Mouse (Mus musculus): ENCODE measurements around the gene Sec14l4. TPM values are rescaled to one million over a fixed set of nuclear protein-coding genes. Genes with fewer than 3 reads are reported as not detected.
A peak's percentile ranks its signal among the peaks of the same experiment; 100 is the strongest.

Gene Sec14l4
- polyA plus RNA-seq, 1 experiment from 2014 or later, result not detected

DNA sequence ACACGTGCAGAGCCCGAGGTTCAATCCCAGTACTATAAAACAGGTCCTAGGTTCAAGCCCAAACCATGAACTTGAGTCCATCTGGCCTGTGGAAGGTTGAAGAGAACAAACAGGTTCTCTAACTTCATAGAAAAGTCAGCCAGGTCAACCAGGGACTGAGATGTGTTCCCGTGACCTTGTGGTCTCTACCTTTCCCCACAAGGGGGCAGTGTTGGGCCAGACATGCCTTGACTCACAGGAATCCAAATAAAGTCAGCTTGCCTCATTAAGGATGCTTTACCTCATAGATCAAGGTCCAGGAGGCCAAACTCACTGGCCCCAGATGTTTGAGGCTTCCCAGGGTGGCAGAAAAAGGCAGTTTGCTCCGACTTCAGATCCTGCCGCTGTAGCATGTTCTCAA, 22.3 kb downstream of the Sec14l4 start:
- peak; percentile 88 for DNase-seq (ENCODE audit: low spot score)
- Histone ChIP-seq H3K9me3 (ENCODE audit: control insufficient read depth, low read length) (no peaks in the 10 kb centered on the region), H3K4me2 (replicated peaks; ENCODE audit: low read depth, low read length) (no peak overlapping the region), H3K36me3 (ENCODE audit: control insufficient read depth, insufficient read depth, low read length) (no peaks in the 10 kb centered on the region), H3K9ac (ENCODE audit: low read depth, low read length) (no peak overlapping the region), H3K4me1 (replicated peaks; ENCODE audit: control insufficient read depth, insufficient read depth, low read length) (no peaks in the 10 kb centered on the region), H3K27ac (ENCODE audit: low read depth, low read length) (no peak overlapping the region), H3K4me3 (ENCODE audit: low read depth, low read length) (no peak overlapping the region), H3K27me3 (ENCODE audit: control insufficient read depth, insufficient read depth, low read length) (no peaks in the 10 kb centered on the region)
- ATAC-seq (ENCODE audit: low FRiP score), result no peak
- WGBS, result 16% methylated on average over 5 of the region's 5 CpGs

DNA sequence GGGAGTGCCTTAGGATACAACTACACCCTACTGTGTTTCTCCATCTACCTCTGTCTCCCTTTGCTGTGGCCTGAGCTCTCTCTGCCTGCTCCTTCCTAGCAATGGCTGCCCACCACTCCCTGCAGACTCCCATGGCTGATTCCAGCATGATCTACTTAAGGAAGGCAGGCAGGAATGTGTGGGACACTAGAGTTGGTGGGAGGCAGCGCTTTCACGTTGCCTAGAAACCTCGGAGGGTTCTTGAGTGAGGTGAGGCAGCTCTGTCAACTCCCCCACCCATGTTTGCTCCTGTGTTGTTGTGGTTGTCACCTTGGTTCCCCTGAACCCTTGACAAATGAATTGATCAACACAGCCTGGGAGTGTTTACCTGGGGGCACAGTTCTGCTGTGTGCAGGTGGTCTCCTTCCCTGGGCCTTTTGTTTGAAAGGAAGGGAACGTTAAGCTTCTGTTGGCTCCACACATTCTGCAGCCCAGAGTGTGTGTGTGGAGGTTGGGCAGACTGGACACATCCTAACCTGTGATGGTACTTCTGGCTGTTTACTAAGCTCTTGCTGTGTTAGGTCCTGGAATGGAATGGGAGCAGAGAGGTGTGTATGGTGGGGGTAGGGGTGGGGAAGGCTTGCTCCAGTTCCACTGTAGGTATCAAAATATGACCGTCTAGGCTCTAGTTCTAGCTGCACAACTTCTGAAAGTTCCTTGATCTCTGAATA, 29.8 kb downstream of the Sec14l4 start:
- 78% methylated on average over 5 of the region's 5 CpGs for WGBS
- Histone ChIP-seq H3K4me3 (ENCODE audit: low read depth, low read length) (no peak overlapping the region), H3K4me2 (replicated peaks; ENCODE audit: low read depth, low read length) (no peak overlapping the region), H3K9ac (ENCODE audit: low read depth, low read length) (no peak overlapping the region), H3K27ac (ENCODE audit: low read depth, low read length) (no peak overlapping the region), H3K9me3 (ENCODE audit: control insufficient read depth, low read length) (no peaks in the 10 kb centered on the region), H3K27me3 (ENCODE audit: control insufficient read depth, insufficient read depth, low read length) (no peaks in the 10 kb centered on the region), H3K36me3 (ENCODE audit: control insufficient read depth, insufficient read depth, low read length) (no peaks in the 10 kb centered on the region), H3K4me1 (replicated peaks; ENCODE audit: control insufficient read depth, insufficient read depth, low read length) (no peaks in the 10 kb centered on the region)
- ATAC-seq (ENCODE audit: low FRiP score) (no peak), DNase-seq (ENCODE audit: low spot score) (no peak)

DNA sequence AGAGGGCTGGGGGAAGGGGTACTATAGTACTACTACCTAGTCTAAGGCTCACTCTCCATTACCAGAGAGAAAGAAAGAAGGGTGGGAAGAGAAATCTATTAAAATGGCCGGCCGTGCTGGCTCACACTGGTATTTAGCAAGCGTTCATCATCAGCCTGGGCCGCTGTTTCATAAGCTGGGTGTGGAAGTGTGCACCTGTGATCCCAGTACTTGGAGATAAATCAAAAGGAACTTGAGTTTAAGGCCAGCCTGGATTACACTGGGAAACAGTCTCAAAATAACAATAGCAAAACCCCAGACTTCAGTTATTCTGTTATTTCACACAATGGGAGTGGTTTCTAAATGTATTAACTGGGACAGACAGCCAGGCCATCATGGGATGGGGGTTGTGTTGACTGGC, 31.3 kb downstream of the Sec14l4 start:
- no peak overlapping the region for H3K4me3 ChIP-seq (ENCODE audit: low read depth, low read length)
- 96% methylated on average over 4 of the region's 4 CpGs for WGBS
- H3K27ac ChIP-seq (ENCODE audit: low read depth, low read length), result no peak overlapping the region
- H3K9ac ChIP-seq (ENCODE audit: low read depth, low read length), result no peak overlapping the region
- H3K9me3 ChIP-seq (ENCODE audit: control insufficient read depth, low read length), result no peaks in the 10 kb centered on the region
- no peaks in the 10 kb centered on the region for H3K27me3 ChIP-seq (ENCODE audit: control insufficient read depth, insufficient read depth, low read length)
- no peaks in the 10 kb centered on the region for H3K4me1 ChIP-seq (replicated peaks; ENCODE audit: control insufficient read depth, insufficient read depth, low read length)
- no peak overlapping the region for H3K4me2 ChIP-seq (replicated peaks; ENCODE audit: low read depth, low read length)
- no peak for ATAC-seq (ENCODE audit: low FRiP score)
- no peaks in the 10 kb centered on the region for H3K36me3 ChIP-seq (ENCODE audit: control insufficient read depth, insufficient read depth, low read length)
- DNase-seq (ENCODE audit: low spot score), result no peak

DNA sequence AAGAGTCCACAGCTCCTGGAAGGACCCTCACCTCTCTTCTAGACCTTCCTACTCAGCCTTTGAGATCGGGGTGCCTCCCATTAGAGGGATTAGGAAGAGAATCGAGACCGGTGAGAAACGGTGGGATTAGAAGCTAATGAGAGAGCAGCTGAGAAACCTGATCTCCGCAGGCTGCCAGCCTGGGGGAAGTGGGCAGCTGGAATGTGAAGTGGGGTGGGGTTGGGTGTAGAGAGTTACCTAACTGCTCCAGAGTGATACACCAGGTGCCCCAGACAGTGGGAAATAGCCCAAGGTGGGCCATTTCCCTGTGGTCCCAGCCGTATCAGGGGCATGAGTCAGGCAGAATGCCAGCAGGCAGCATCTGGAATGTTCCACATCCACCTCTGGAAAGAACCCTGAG, 31.7 kb downstream of the Sec14l4 start:
- WGBS, result 66% methylated on average over 6 of the region's 6 CpGs
- Histone ChIP-seq H3K4me1 (replicated peaks; ENCODE audit: control insufficient read depth, insufficient read depth, low read length) (no peaks in the 10 kb centered on the region), H3K4me3 (ENCODE audit: low read depth, low read length) (no peak overlapping the region), H3K36me3 (ENCODE audit: control insufficient read depth, insufficient read depth, low read length) (no peaks in the 10 kb centered on the region), H3K4me2 (replicated peaks; ENCODE audit: low read depth, low read length) (no peak overlapping the region), H3K9ac (ENCODE audit: low read depth, low read length) (no peak overlapping the region), H3K27ac (ENCODE audit: low read depth, low read length) (no peak overlapping the region), H3K9me3 (ENCODE audit: control insufficient read depth, low read length) (no peaks in the 10 kb centered on the region), H3K27me3 (ENCODE audit: control insufficient read depth, insufficient read depth, low read length) (no peaks in the 10 kb centered on the region)
- DNase-seq (ENCODE audit: low spot score) (no peak), ATAC-seq (ENCODE audit: low FRiP score) (no peak)

DNA sequence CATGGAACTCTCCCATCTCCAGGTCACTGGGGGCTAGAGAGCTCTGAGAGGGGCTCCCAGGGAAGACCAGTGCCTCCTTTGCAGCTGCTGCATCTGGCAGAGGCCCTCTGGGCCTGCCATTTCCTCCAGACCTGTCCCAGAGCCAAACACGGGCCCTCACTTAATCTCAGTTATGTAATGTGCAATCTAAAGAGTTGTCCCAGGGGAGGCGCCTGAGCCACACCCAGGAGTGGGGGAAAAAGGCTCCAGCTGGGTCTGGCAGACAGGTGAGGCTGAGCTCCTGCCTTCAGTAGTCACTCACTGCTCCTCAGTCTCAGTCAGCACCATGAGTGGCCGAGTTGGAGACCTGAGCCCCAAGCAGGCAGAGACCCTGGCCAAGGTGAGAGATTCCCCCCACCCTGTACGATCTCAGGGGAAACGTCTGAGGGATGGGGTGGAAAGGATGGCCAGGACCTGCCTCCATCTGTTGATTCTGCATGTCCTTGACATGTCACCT, 33.4 kb downstream of the Sec14l4 start, which contains the start of gene Sec14l3:
Sec14l3 (plus strand) TSS at position 215 of the 496 bp plus-strand sequence.
- no peak for DNase-seq (ENCODE audit: low spot score)
- WGBS, result 70% methylated on average over 5 of the region's 5 CpGs
- no peak within 1 kb of the TSS for H3K27ac ChIP-seq (ENCODE audit: low read depth, low read length)
- no peaks in the 10 kb centered on the region for H3K27me3 ChIP-seq (ENCODE audit: control insufficient read depth, insufficient read depth, low read length)
- no peaks in the 10 kb centered on the region for H3K36me3 ChIP-seq (ENCODE audit: control insufficient read depth, insufficient read depth, low read length)
- no peak for ATAC-seq (ENCODE audit: low FRiP score)
- H3K4me3 ChIP-seq (ENCODE audit: low read depth, low read length), result no peak within 1 kb of the TSS
- H3K9ac ChIP-seq (ENCODE audit: low read depth, low read length), result no peak within 1 kb of the TSS
- H3K9me3 ChIP-seq (ENCODE audit: control insufficient read depth, low read length), result no peaks in the 10 kb centered on the region
- no peaks in the 10 kb centered on the region for H3K4me1 ChIP-seq (replicated peaks; ENCODE audit: control insufficient read depth, insufficient read depth, low read length)
- H3K4me2 ChIP-seq (replicated peaks; ENCODE audit: low read depth, low read length), result no peak within 1 kb of the TSS

DNA sequence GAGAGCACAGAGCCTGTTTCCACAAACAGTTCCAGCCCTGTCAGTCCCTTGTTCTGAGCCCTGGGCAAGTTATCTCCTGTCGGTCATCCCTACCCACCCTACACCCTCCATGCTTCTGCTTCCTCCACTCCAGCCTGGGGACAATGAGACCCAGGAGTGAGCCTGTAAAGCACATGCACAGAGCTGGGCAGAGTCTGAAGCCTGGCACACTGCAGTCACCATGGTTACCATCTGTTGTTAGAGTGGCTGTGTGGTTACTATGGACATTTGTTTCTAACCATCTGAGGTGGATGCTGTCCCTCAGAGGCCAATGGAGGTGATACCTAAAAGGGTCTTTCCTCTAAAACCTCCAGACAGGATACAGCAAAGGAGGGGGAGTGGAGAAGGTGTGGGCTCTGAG, 38.4 kb downstream of the Sec14l4 start:
- H3K36me3 ChIP-seq (ENCODE audit: control insufficient read depth, insufficient read depth, low read length), result no peaks in the 10 kb centered on the region
- H3K9me3 ChIP-seq (ENCODE audit: control insufficient read depth, low read length), result no peaks in the 10 kb centered on the region
- H3K27ac ChIP-seq (ENCODE audit: low read depth, low read length), result no peak overlapping the region
- no peaks in the 10 kb centered on the region for H3K27me3 ChIP-seq (ENCODE audit: control insufficient read depth, insufficient read depth, low read length)
- no peaks in the 10 kb centered on the region for H3K4me1 ChIP-seq (replicated peaks; ENCODE audit: control insufficient read depth, insufficient read depth, low read length)
- WGBS, result 85% methylated on average over 1 of the region's 1 CpGs
- no peak for ATAC-seq (ENCODE audit: low FRiP score)
- no peak overlapping the region for H3K4me2 ChIP-seq (replicated peaks; ENCODE audit: low read depth, low read length)
- no peak for DNase-seq (ENCODE audit: low spot score)
- H3K4me3 ChIP-seq (ENCODE audit: low read depth, low read length), result no peak overlapping the region
- no peak overlapping the region for H3K9ac ChIP-seq (ENCODE audit: low read depth, low read length)

DNA sequence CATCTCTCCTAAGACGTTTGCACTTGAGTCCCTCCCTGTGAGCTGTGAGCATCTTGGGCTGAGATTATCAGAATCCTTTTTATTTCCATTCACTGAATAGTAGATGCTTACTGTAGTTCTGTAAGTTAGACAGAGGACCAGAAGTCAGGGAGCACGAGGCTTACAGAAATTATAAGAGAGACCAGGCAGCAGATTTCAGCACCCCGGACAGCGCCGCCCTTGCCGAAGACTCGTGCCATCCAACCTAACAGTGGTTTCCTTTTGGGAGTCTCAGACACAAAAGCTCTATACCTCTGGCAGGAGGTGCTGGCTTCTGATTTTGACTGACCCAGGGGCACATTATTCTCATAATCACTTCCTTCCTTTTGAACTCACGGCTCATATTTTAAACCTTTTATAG, 45.4 kb downstream of the Sec14l4 start:
- 12% methylated on average over 8 of the region's 8 CpGs for WGBS
- H3K27me3 ChIP-seq (ENCODE audit: control insufficient read depth, insufficient read depth, low read length), result no peaks in the 10 kb centered on the region
- H3K4me3 ChIP-seq (ENCODE audit: low read depth, low read length), result no peak overlapping the region
- no peak for ATAC-seq (ENCODE audit: low FRiP score)
- no peaks in the 10 kb centered on the region for H3K9me3 ChIP-seq (ENCODE audit: control insufficient read depth, low read length)
- H3K9ac ChIP-seq (ENCODE audit: low read depth, low read length), result no peak overlapping the region
- no peaks in the 10 kb centered on the region for H3K4me1 ChIP-seq (replicated peaks; ENCODE audit: control insufficient read depth, insufficient read depth, low read length)
- H3K27ac ChIP-seq (ENCODE audit: low read depth, low read length), result no peak overlapping the region
- H3K4me2 ChIP-seq (replicated peaks; ENCODE audit: low read depth, low read length), result no peak overlapping the region
- no peaks in the 10 kb centered on the region for H3K36me3 ChIP-seq (ENCODE audit: control insufficient read depth, insufficient read depth, low read length)
- peak; percentile 72 for DNase-seq (ENCODE audit: low spot score)

DNA sequence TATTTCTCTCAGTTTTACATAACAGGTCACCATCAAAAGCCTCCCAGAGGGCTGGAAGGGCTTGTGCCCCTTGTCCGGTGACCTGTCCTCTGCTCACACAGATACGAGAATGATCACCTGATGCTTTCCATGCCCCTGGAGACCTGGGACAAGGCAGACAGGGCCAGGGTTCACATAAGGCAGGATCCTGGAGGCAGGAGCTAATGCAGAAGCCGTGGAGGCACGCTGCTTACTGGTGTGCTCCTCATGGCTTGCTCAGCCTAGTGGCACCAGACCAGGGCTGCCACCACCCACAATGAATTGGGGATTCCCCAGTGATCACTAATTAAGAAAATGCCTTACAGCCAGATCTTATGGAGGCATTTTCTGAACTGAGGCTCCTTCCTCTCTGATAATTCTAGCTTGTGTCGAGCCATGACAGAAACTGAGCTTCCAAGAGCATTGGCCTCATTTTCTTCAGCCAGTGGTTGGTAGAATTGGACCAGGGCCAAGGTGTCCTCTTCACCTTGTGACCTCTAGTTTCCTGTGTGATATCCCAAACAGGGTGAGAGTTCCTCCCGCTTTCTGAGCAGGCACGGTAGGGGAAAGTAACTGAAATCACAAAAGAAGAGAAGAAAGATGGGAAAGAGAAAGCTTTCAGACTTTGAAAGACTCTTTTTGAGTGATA, 47.1 kb downstream of the Sec14l4 start:
- no peak overlapping the region for H3K4me2 ChIP-seq (replicated peaks; ENCODE audit: low read depth, low read length)
- no peak overlapping the region for H3K27ac ChIP-seq (ENCODE audit: low read depth, low read length)
- DNase-seq (ENCODE audit: low spot score) (no peak), ATAC-seq (ENCODE audit: low FRiP score) (no peak)
- H3K4me1 ChIP-seq (replicated peaks; ENCODE audit: control insufficient read depth, insufficient read depth, low read length), result no peaks in the 10 kb centered on the region
- H3K9ac ChIP-seq (ENCODE audit: low read depth, low read length), result no peak overlapping the region
- H3K9me3 ChIP-seq (ENCODE audit: control insufficient read depth, low read length), result no peaks in the 10 kb centered on the region
- no peaks in the 10 kb centered on the region for H3K27me3 ChIP-seq (ENCODE audit: control insufficient read depth, insufficient read depth, low read length)
- no peaks in the 10 kb centered on the region for H3K36me3 ChIP-seq (ENCODE audit: control insufficient read depth, insufficient read depth, low read length)
- 87% methylated on average over 7 of the region's 7 CpGs for WGBS
- no peak overlapping the region for H3K4me3 ChIP-seq (ENCODE audit: low read depth, low read length)

DNA sequence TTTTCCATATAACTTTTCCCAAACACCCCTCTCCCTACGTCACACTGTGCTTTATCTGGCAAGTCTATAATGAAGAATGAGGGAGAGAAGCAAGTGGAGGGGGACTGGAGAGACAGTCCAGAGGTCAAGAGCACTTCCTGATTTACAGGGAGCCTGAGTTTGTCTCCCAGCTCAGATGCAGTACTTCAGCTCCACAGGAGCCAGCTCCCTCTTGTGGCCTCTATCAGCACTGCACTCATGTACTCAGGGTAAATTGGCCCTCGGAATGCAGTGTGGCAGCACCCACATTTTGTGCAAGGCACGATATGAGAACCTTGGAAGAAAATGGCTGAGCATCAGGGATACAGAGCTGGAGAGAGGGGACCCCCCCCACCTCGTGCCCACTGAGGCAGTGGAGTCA, 49.0 kb downstream of the Sec14l4 start:
- Histone ChIP-seq H3K9ac (ENCODE audit: low read depth, low read length) (no peak overlapping the region), H3K27ac (ENCODE audit: low read depth, low read length) (no peak overlapping the region), H3K36me3 (ENCODE audit: control insufficient read depth, insufficient read depth, low read length) (no peaks in the 10 kb centered on the region), H3K4me1 (replicated peaks; ENCODE audit: control insufficient read depth, insufficient read depth, low read length) (no peaks in the 10 kb centered on the region), H3K27me3 (ENCODE audit: control insufficient read depth, insufficient read depth, low read length) (no peaks in the 10 kb centered on the region), H3K4me3 (ENCODE audit: low read depth, low read length) (no peak overlapping the region), H3K4me2 (replicated peaks; ENCODE audit: low read depth, low read length) (no peak overlapping the region), H3K9me3 (ENCODE audit: control insufficient read depth, low read length) (no peaks in the 10 kb centered on the region)
- ATAC-seq (ENCODE audit: low FRiP score), result no peak; the same call in 1 of the 2 replicates
- WGBS, result 17% methylated on average over 4 of the region's 4 CpGs
- DNase-seq (ENCODE audit: low spot score), result peak; percentile 79
